Mouse (Mus musculus) hindbrain, postnatal 0 days (tissue): ENCODE data around the gene Rasgef1b. TPM values are rescaled to one million over a fixed set of nuclear protein-coding genes. Genes with fewer than 3 reads are reported as not detected.

Experiments
- ATAC-seq: fragments of 200-750 bp; cut with Nextera tagmentation; 2 replicates; pipeline ENCODE4 v1.8.0; 2017; ENCODE audit warnings: mild to moderate bottlenecking, moderate TSS enrichment, moderate library complexity
- DNase-seq: peaks from one replicate; pipeline ENCODE4 v3.0.0-alpha.2; 2015; ENCODE audit warnings: low spot score
- H3K27ac ChIP-seq: fragments of 300-500 bp; sonication (generic); 2 replicates; pipeline ENCODE4 v1.5.1; 2014; ENCODE audit warnings: mild to moderate bottlenecking
- H3K27me3 ChIP-seq: fragments of 300-500 bp; sonication (generic); 2 replicates; pipeline ENCODE4 v1.6.1; 2014; ENCODE audit warnings: low read length, mixed read lengths; ENCODE audit not compliant: insufficient read depth
- H3K36me3 ChIP-seq: fragments of 300-500 bp; sonication (generic); 2 replicates; pipeline ENCODE4 v1.6.1; 2014; ENCODE audit warnings: low read length, mixed read lengths; ENCODE audit not compliant: insufficient read depth
- H3K4me1 ChIP-seq: fragments of 300-500 bp; sonication (generic); 2 replicates; pipeline ENCODE4 v1.6.1; 2014; ENCODE audit warnings: antibody characterized with exemption, low read length, mixed read lengths; ENCODE audit not compliant: insufficient read depth
- H3K4me2 ChIP-seq: fragments of 300-500 bp; sonication (generic); 2 replicates; pipeline ENCODE4 v1.6.1; 2014; ENCODE audit warnings: low read depth, mild to moderate bottlenecking, low read length, moderate library complexity, mixed read lengths
- H3K4me3 ChIP-seq: fragments of 300-500 bp; sonication (generic); 2 replicates; pipeline ENCODE4 v1.5.1; 2014; ENCODE audit warnings: low read length
- H3K9ac ChIP-seq: fragments of 300-500 bp; sonication (generic); replicated peaks from 2 replicates; pipeline ENCODE4 v1.6.1; 2014; ENCODE audit warnings: mild to moderate bottlenecking, low read length, moderate library complexity, mixed read lengths
- H3K9me3 ChIP-seq: fragments of 300-500 bp; sonication (generic); 2 replicates; pipeline ENCODE4 v1.6.1; 2016; ENCODE audit warnings: low read length, mixed read lengths
- CTCF ChIP-seq: IDR thresholded peaks from 2 replicates; pipeline ENCODE4 v1.5.1; 2016; ENCODE audit warnings: antibody characterized with exemption, control low read depth, low read depth
- WGBS: fragments of 180-500 bp; shearing (Covaris S2); extraction: QIAGEN DNeasy Blood & Tissue Kit; methylation state at CpG from one replicate; pipeline ENCODE4 v1.1.7; 2014; 5-methylcytosine and 5-hydroxymethylcytosine counted together
- polyA plus RNA-seq: library from polyadenylated mRNA; unstranded; fragments of >200 nt; fragmentation: Nextera tagmentation; extraction: Ambion mirVana; gene quantifications from 2 replicates; pipeline ENCODE4 v1.2.1, GENCODE M21; 2015
- total RNA-seq: library from RNA; depleted of rRNA; stranded (reverse); fragments of >200 nt; gene quantifications from 2 replicates; pipeline ENCODE4 v1.2.3, GENCODE M21; 2014

Rasgef1b gene
- total and polyA plus RNA-seq, 2 experiments from 2014 or later: 32.0 to 39.9 TPM

DNA sequence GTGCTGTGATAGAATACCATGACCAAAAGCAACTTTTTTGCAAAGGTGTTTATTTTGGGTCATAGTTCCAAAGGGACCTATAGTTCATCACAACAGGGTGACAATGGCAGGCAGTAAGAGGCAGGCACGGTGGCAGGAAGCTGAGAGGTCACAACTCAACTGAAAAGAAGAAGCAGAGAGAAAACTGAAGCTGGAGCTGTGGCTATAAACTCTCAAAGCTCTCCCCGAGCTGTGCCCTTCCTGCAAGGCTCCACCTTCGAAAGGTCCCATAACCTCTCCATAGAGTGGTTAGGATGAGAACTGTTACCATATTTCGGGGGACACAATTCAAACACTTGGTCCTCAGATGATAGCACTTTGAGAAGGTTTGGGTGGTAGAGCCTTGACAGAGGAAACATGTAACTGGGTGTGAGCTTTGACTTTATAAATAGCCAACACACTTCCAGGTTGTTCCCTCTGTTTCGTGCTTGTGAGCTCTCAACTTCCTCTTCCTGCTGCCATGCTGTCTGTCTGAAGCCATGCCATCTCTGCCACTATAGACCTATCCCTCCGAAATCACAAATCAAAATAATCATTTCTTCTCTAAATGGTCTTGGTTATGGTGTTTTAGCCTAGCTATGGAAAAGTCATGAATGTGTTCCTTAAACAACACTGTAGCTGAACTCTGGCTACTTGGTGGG, 240.2 kb downstream of the Rasgef1b start:
- no peaks in the 10 kb centered on the region for H3K36me3 ChIP-seq
- no peaks in the 10 kb centered on the region for H3K9me3 ChIP-seq
- TF ChIP-seq CTCF: no peak
- H3K4me3 ChIP-seq: no peak overlapping the region
- no peak for ATAC-seq
- 0 out of 2 replicates have a peak, but pooled peaks cover 6% of the 10 kb centered on the region for H3K4me1 ChIP-seq
- H3K27ac ChIP-seq: no peak overlapping the region
- no peaks in the 10 kb centered on the region for H3K27me3 ChIP-seq
- 93% methylated on average over 6 of the region's 6 CpGs for whole genome bisulfite sequencing
- no peak overlapping the region for H3K4me2 ChIP-seq
- H3K9ac ChIP-seq: no peak overlapping the region
- DNase-seq: no peak

DNA sequence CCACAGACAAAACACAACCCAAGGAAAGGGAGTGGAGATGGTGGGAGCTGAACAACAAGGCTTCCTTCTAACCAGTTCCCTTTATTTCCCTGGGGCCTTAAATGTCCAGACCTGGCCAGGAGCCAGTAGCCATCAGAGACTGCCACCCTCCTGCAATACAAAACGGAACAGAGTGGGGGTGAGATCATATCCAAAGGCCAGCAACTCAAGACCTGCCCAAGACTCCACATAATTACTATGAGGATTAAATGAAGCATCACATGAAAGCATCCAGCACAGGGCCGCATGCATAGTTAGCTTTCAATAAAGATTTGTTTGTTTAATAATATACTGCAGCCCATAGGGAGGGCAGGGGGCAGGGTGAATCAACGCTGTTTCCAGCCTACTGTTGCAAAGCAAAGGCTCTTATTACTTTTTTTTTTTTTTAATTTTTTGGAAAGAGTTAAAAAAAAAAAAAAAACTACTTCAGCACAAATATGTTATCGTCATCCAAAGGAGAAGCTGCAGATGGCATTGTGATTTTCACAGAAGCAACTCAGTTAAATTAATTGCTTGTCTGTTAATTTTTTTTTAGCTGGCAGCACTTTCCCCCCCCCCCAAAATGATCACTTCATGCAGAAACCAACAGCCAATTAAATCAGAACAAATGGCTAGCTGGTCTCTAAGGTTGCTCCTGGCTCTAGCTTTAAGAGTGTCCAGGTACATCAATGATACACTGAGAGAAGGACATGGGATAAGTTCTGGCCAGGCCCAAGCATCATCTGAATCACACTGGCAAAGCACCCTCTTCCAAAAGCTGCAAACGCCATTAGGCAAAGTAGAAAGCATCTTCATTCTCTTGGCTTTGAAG, 241.6 kb downstream of the Rasgef1b start:
- H3K9me3 ChIP-seq: no peaks in the 10 kb centered on the region
- H3K9ac ChIP-seq: no peak overlapping the region
- no peaks in the 10 kb centered on the region for H3K27me3 ChIP-seq
- no peak overlapping the region for H3K27ac ChIP-seq
- H3K36me3 ChIP-seq: no peaks in the 10 kb centered on the region
- H3K4me3 ChIP-seq: no peak overlapping the region
- WGBS: 34% methylated on average over 5 of the region's 5 CpGs
- ATAC-seq (peak; percentile 78), DNase-seq (peak; percentile 61)
- no peak for TF ChIP-seq CTCF
- no peak overlapping the region for H3K4me2 ChIP-seq
- 0 out of 2 replicates have a peak, but pooled peaks cover 6% of the 10 kb centered on the region for H3K4me1 ChIP-seq

DNA sequence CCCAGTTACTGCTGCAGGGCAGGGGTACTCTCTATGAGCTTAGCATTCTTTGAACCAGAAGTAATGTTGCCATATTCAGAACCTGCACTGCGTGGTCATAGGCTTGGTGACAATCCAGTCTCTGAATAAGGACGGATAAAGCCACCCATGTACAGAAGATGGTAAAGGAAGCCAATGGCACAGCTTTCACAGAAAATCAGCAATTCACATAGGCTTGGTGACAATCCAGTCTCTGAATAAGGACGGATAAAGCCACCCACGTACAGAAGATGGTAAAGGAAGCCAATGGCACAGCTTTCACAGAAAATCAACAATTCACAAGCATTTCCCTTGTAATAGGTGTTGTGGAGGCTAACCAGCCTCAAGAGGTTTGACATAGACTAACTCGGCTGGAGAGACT, 245.7 kb downstream of the Rasgef1b start:
- Histone ChIP-seq H3K36me3 (no peaks in the 10 kb centered on the region), H3K4me3 (no peak overlapping the region), H3K27ac (no peak overlapping the region), H3K4me1 (peaks cover 25% of the 10 kb centered on the region; the same call in 1 of the 2 replicates), H3K9ac (no peak overlapping the region), H3K9me3 (no peaks in the 10 kb centered on the region), H3K4me2 (no peak overlapping the region), H3K27me3 (no peaks in the 10 kb centered on the region)
- no peak for TF ChIP-seq CTCF
- no peak for ATAC-seq
- DNase-seq: no peak
- WGBS: 81% methylated on average over 5 of the region's 5 CpGs

DNA sequence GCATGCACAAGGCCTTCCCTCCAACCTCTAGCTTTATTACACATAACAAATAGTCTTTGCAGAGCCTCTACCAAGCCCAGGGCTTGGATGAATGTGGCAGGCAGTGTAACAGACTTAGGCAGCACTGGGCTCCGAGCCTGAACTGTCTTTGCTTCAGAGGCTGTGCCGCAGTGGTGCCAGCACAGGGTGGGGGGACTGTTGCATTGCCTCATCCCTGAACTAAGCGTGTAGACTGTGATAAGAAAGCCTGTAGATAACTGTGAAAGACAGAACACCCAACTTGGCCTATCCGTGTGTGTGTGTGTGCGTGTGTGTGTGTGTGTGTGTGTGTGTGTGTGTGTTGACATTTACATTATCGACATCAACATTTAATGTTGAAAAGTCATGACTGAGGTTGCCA, 246.3 kb downstream of the Rasgef1b start:
- ATAC-seq: no peak
- Histone ChIP-seq H3K9ac (no peak overlapping the region), H3K4me3 (no peak overlapping the region), H3K9me3 (no peaks in the 10 kb centered on the region), H3K4me1 (peaks cover 25% of the 10 kb centered on the region; the same call in 1 of the 2 replicates), H3K27ac (no peak overlapping the region), H3K27me3 (no peaks in the 10 kb centered on the region), H3K36me3 (no peaks in the 10 kb centered on the region), H3K4me2 (no peak overlapping the region)
- DNase-seq: no peak
- 78% methylated on average over 6 of the region's 6 CpGs for WGBS
- no peak for TF ChIP-seq CTCF

GRCm38 (mm10) chr5:99482016-99482415, 246.8 kb downstream of the Rasgef1b start:
- ATAC-seq (no peak), DNase-seq (no peak)
- no peaks in the 10 kb centered on the region for H3K9me3 ChIP-seq
- 81% methylated on average over 7 of the region's 7 CpGs for WGBS
- H3K9ac ChIP-seq: no peak overlapping the region
- no peaks in the 10 kb centered on the region for H3K36me3 ChIP-seq
- H3K4me3 ChIP-seq: no peak overlapping the region
- TF ChIP-seq CTCF: no peak
- H3K27ac ChIP-seq: no peak overlapping the region
- no peaks in the 10 kb centered on the region for H3K27me3 ChIP-seq
- peaks cover 23% of the 10 kb centered on the region; the same call in 1 of the 2 replicates for H3K4me1 ChIP-seq
- no peak overlapping the region for H3K4me2 ChIP-seq

DNA sequence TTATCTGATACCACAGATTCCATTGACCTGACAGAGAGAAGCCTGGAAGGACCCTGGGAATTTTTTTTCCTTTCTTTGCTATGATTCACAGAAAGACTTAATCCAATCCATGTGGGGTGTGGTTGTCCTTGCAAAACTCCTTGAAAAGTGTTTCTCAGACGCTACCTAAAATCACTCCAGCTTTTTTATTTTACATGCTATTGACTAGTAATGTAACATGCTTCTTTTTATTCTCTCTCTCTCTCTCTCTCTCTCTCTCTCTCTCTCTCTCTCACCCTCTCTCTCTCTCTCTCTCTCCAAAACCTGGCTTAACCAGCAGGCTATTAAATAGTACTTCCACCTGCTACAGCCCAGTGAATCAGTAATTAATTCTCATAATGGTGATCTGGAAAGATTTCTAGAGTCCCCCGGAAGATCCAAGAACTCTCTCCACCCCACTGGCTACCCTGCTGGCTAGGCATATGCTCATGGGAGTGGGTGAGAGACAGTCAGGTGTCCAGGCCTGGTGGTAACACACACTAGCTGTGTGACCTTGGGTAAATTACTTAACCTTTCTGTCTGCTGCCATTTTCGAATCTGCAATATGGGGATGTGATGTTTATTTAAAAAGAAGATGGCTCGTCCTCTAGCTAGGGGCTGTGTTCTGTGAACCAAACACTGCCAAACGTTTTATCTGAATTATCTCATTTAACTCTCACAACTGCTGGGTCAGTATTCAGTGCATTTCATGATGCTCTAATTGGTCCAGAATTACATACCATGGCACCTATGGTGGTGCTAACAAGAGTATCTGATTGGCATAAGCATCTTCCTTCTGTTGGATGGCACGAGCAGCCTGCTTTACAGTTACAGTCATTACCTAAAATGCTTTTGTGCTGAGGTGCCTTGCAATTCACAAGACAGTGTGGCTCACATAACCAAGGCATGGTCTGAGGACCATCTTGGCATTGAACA, 248.5 kb downstream of the Rasgef1b start:
- no peaks in the 10 kb centered on the region for H3K9me3 ChIP-seq
- 48% methylated on average over 6 of the region's 6 CpGs for WGBS
- no peak overlapping the region; the same call in 1 of the 2 replicates for H3K4me2 ChIP-seq
- H3K4me3 ChIP-seq: no peak overlapping the region
- TF ChIP-seq CTCF: no peak
- ATAC-seq: no peak
- H3K4me1 ChIP-seq: peaks cover 19% of the 10 kb centered on the region; the same call in 1 of the 2 replicates
- peak overlapping the region; percentile 61 for H3K27ac ChIP-seq
- no peaks in the 10 kb centered on the region for H3K27me3 ChIP-seq
- H3K9ac ChIP-seq: no peak overlapping the region
- peak; percentile 38 for DNase-seq
- H3K36me3 ChIP-seq: no peaks in the 10 kb centered on the region
